Mouse (Mus musculus): ENCODE data around the gene Gm12886.

Gene Gm12886

DNA sequence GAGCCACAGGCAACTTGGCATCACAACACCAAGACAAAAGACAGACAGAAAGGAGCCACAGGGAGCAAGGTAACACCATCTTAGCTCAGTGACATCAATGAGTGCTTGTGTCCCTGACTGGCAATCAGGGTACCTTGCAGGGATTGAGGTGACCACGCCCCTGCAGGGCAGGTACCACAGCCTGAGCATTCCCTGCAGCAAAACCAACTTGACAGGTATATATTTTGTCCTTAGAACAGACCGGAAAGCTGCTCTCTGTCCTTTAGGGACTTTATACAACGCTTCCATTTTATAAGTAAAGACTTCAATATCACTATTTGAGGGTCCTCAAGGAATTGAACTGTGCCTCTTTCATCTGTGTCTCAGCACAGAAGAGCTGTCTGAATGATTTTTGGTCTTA lies at the start of gene Gm12886:
Gene Gm12886, minus strand, starts transcription at position 101 of the 400 bp plus-strand sequence.
- DNase-seq (ENCODE audit: low spot score): no peak

All from urinary bladder, postnatal 25 days (tissue).